Mouse (Mus musculus): ENCODE measurements at regions not wholly inside any gene's neighbourhood (a gene's known extent, or its start where the extent isn't known, plus 50 kb on each side); places are given as distances from the start of the nearest gene placed in this dataset.

DNA sequence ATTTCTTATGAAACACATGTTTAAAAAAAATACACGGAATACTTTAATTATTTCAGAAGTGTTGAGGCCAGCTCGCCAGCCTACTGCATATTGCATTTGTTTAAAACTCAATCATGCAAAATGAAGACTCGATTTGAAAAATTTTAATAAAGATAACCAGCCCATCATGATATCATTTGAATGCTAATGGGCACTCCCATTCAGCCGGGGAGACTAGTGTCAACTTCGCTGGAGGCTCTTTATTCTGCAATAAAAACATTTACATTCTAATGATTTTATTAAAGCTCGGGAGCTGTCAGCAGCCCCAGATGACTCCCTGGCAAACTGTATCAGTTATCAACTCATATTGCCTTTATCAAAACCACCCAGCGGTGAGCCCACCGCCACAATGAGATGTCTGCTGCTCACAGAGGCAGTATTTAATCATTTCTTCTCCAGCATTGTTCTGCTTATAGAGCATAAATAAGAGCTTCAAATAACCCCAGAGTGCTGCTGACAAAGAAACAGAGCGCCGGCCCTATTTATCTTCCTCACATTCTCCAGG lies 287.4 kb downstream of the Irx1 start:
- H3K9me3 ChIP-seq (replicated peaks; ENCODE audit: insufficient read depth, low read length) = no peaks in the 10 kb centered on the region
- no peak overlapping the region for H3K4me3 ChIP-seq (ENCODE audit: control insufficient read depth in 1 of 2, insufficient read depth in 1 of 2, low read depth in 2 of 2, low read length in 2 of 2)
- TF ChIP-seq KAT2A (conservative IDR thresholded peaks at IDR 0.05; ENCODE audit: low read depth, low read length) (no peak), RCOR1 (IDR thresholded peaks at IDR 0.05; ENCODE audit: low read depth, low read length) (no peak), USF1 (IDR thresholded peaks at IDR 0.05; ENCODE audit: low read depth, low read length) (no peak), HCFC1 (IDR thresholded peaks at IDR 0.05; ENCODE audit: low read depth, low read length) (no peak), EP300 (IDR thresholded peaks at IDR 0.05; ENCODE audit: low read depth in 1 of 2, low read length in 2 of 2) (no peak), CHD2 (IDR thresholded peaks at IDR 0.05; ENCODE audit: low read length) (no peak), ETS1 (IDR thresholded peaks at IDR 0.05; ENCODE audit: low read depth, low read length) (no peak), CHD1 (IDR thresholded peaks at IDR 0.05; ENCODE audit: low read depth, low read length) (no peak), BHLHE40 (IDR thresholded peaks at IDR 0.05; ENCODE audit: borderline replicate concordance, low read depth, low read length) (no peak), NELFE (IDR thresholded peaks at IDR 0.05; ENCODE audit: low read depth, low read length) (no peak), MAFK (IDR thresholded peaks at IDR 0.05; ENCODE audit: borderline replicate concordance, low read depth, low read length) (no peak), MYB (IDR thresholded peaks at IDR 0.05; ENCODE audit: low read depth, low read length) (no peak), NRF1 (IDR thresholded peaks at IDR 0.05; ENCODE audit: insufficient read depth, low read depth, low read length, poor library complexity, severe bottlenecking) (no peak), GABPA (IDR thresholded peaks at IDR 0.05; ENCODE audit: low read depth, low read length) (no peak), ZKSCAN1 (IDR thresholded peaks at IDR 0.05; ENCODE audit: low read depth, low read length) (no peak)
- H3K36me3 ChIP-seq (ENCODE audit: control insufficient read depth in 1 of 2, insufficient read depth in 2 of 2, low read length in 2 of 2) = no peaks in the 10 kb centered on the region
- no peaks in the 10 kb centered on the region for H3K4me1 ChIP-seq (ENCODE audit: control insufficient read depth in 1 of 2, insufficient read depth in 2 of 2, low read length in 2 of 2)
- H3K27ac ChIP-seq (ENCODE audit: control insufficient read depth, low read depth, low read length) = no peak overlapping the region
- H3K27me3 ChIP-seq (ENCODE audit: control insufficient read depth in 1 of 2, insufficient read depth in 2 of 2, low read length in 2 of 2) = no peaks in the 10 kb centered on the region
- H3K79me2 ChIP-seq (ENCODE audit: control insufficient read depth, insufficient read depth, low read length, poor library complexity) = no peaks in the 10 kb centered on the region
- no peak overlapping the region for H3K9ac ChIP-seq (ENCODE audit: control insufficient read depth, low read depth, low read length, poor library complexity, severe bottlenecking)
- no peak for DNase-seq (ENCODE audit: low read depth, low spot score)

DNA sequence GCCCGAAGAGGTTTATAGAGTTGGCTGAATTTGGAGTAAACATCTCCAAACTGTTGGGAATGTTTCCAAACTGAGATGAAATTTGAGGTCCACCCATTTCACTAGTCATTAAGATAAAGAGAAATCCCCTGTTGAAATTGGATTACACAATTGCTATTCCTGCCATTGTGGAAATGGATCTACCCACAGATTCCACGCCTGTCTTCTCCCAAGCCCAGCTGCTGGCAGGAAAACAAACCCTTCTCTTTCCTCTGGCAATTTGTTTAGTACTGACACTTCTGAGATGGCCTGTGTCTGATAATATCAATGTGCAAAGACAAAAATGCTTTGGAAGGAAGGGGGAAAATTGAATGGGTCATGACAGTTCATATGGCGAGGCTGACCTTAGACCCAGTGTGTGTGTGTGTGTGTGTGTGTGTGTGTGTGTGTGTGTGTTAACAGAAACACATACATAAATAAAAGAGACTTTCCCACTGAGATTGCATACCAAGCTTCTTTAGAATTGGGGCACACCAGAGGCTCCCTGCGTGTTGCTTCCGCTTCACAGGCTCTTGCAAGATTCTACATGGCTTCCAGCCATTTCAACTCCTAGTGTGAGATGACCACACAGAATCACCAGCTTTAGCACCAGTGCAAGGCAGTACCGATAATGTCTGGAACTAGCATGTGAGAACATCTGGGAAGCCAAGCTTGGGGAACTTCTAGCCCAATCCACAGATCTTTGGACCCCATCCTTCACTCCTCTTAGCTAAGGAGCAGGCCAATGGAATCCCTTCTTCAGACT lies 293.4 kb downstream of the Irx1 start:
- no peaks in the 10 kb centered on the region for H3K9me3 ChIP-seq (replicated peaks; ENCODE audit: insufficient read depth, low read length)
- no peaks in the 10 kb centered on the region for H3K4me1 ChIP-seq (ENCODE audit: control insufficient read depth in 1 of 2, insufficient read depth in 2 of 2, low read length in 2 of 2)
- no peaks in the 10 kb centered on the region for H3K27me3 ChIP-seq (ENCODE audit: control insufficient read depth in 1 of 2, insufficient read depth in 2 of 2, low read length in 2 of 2)
- H3K4me3 ChIP-seq (ENCODE audit: control insufficient read depth in 1 of 2, insufficient read depth in 1 of 2, low read depth in 2 of 2, low read length in 2 of 2) = no peak overlapping the region
- H3K9ac ChIP-seq (ENCODE audit: control insufficient read depth, low read depth, low read length, poor library complexity, severe bottlenecking) = no peak overlapping the region
- no peak overlapping the region for H3K27ac ChIP-seq (ENCODE audit: control insufficient read depth, low read depth, low read length)
- TF ChIP-seq POLR2AphosphoS5 (IDR thresholded peaks at IDR 0.05; ENCODE audit: borderline replicate concordance, low read depth, low read length) (no peak), GABPA (IDR thresholded peaks at IDR 0.05; ENCODE audit: low read depth, low read length) (no peak), UBTF (IDR thresholded peaks at IDR 0.05; ENCODE audit: borderline replicate concordance, insufficient read depth, low read depth, low read length) (no peak), GATA1 (IDR thresholded peaks at IDR 0.05; ENCODE audit: low read depth, low read length) (no peak), USF2 (IDR thresholded peaks at IDR 0.05; ENCODE audit: borderline replicate concordance in 1 of 2, insufficient read depth in 1 of 2, low read depth in 1 of 2, low read length in 2 of 2) (no peak), NELFE (IDR thresholded peaks at IDR 0.05; ENCODE audit: low read depth, low read length) (no peak), ZC3H11A (IDR thresholded peaks at IDR 0.05; ENCODE audit: low read depth, low read length) (no peak), TBP (IDR thresholded peaks at IDR 0.05; ENCODE audit: low read depth, low read length) (no peak)
- no peaks in the 10 kb centered on the region for H3K36me3 ChIP-seq (ENCODE audit: control insufficient read depth in 1 of 2, insufficient read depth in 2 of 2, low read length in 2 of 2)
- no peak for DNase-seq (ENCODE audit: low read depth, low spot score)
- no peaks in the 10 kb centered on the region for H3K79me2 ChIP-seq (ENCODE audit: control insufficient read depth, insufficient read depth, low read length, poor library complexity)
